Mouse (Mus musculus): ENCODE results near the gene Olfr1361.

Gene Olfr1361

GRCm38 (mm10) chr13:21663286-21663685 is at the start of gene Olfr1361:
TSS of gene Olfr1361 (minus strand) at chr13:21663386.
- DNase-seq: no peak

- no peak for DNase-seq
Observed at GRCm38 (mm10) chr13:21711698-21712097, 48.5 kb upstream of the Olfr1361 start.

GRCm38 (mm10) chr13:21710821-21711525 is 47.8 kb upstream of the Olfr1361 start:
- DNase-seq: peak; percentile 74 to 82

GRCm38 (mm10) chr13:21710031-21710711 is 47.0 kb upstream of the Olfr1361 start:
- DNase-seq: peak; percentile 92 to 94

- no peak for DNase-seq
Observed at GRCm38 (mm10) chr13:21706669-21707068, 43.5 kb upstream of the Olfr1361 start.

- no peak for DNase-seq
Observed at GRCm38 (mm10) chr13:21697811-21698210, 34.6 kb upstream of the Olfr1361 start, which contains the start of gene Olfr1359. TSS of gene Olfr1359 (plus strand) at chr13:21698111.

GRCm38 (mm10) chr13:21677305-21677704 is 14.1 kb upstream of the Olfr1361 start, which contains the start of gene Olfr1360:
TSS of gene Olfr1360 (minus strand) at chr13:21677405.
- DNase-seq: no peak

- no peak for DNase-seq
Observed at GRCm38 (mm10) chr13:21642418-21642817, 20.8 kb downstream of the Olfr1361 start, which contains the start of gene Olfr11. TSS of gene Olfr11 (minus strand) at chr13:21642518.

- DNase-seq: no peak
Observed at GRCm38 (mm10) chr13:21613922-21614321, 49.3 kb downstream of the Olfr1361 start, which contains the start of gene Olfr1362. TSS of gene Olfr1362 (minus strand) at chr13:21614022.
